24 mouse cellular contexts compared by ENCODE assay signal in the genomic region with DNA sequence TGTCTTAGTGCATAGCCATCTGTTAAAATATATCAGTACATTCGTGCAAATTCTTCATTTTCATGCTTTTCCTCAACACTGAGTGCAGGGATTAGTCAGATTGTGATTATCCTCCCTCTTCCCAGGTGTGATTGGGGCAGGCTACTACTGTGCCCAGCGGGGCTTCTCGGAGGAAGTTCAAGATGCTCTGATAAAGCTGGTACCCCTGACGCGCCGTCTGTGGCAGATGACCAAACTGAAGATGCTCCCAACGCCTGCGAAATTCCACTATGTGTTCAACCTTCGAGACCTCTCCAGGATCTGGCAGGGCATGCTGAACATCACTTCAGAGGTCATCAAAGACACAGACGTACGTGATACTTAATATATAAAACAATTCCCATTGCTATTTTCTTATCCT.
"Had no signal": no experiment of that assay in that cellular context is flagged by ENCODE, and none has a peak within 500 bp of the region (broad histone marks: within the 10 kb centered on the region; RNA-seq: fewer than 3 reads in every experiment).

No protein-coding gene starts in this region.

- H3K27me3 ChIP-seq: heart, embryonic 12.5 days; hindbrain, embryonic 12.5 days; intestine, embryonic 15.5 days; limb, embryonic 12.5 days; liver, embryonic 13.5 days; liver, embryonic 15.5 days had no signal

- H3K9ac ChIP-seq: heart, embryonic 12.5 days; hindbrain, embryonic 12.5 days; hindbrain, embryonic 14.5 days; intestine, embryonic 15.5 days; limb, embryonic 12.5 days; liver, embryonic 13.5 days; liver, embryonic 15.5 days; liver, postnatal 0 days had no signal

- DNase-seq: gastrocnemius, adult 2 months; gastrocnemius, postnatal 10 days; gastrocnemius, postnatal 25 days; heart, postnatal 10 days; heart, postnatal 4 days; kidney, adult 18-20 months; kidney, adult 8-10 months; kidney, postnatal 10 days; kidney, postnatal 25 days; kidney, postnatal 4 days; liver; liver, embryonic 13.5 days; liver, postnatal 0 days had no signal

- H3K4me1 ChIP-seq: heart, embryonic 10.5 days; heart, embryonic 12.5 days; hindbrain, embryonic 10.5 days; hindbrain, embryonic 12.5 days; intestine, embryonic 15.5 days; limb, embryonic 10.5 days; limb, embryonic 12.5 days; liver, embryonic 13.5 days; liver, embryonic 15.5 days had no signal

- H3K36me3 ChIP-seq: heart, embryonic 10.5 days; heart, embryonic 12.5 days; hindbrain, embryonic 10.5 days; hindbrain, embryonic 12.5 days; intestine, embryonic 15.5 days; limb, embryonic 10.5 days; limb, embryonic 12.5 days; liver, embryonic 13.5 days; liver, embryonic 15.5 days had no signal

- H3K4me3 ChIP-seq: gastrocnemius, adult 2 months; heart, embryonic 10.5 days; heart, embryonic 12.5 days; hindbrain, embryonic 10.5 days; hindbrain, embryonic 12.5 days; intestine, embryonic 15.5 days; layer of hippocampus, adult 2 months; left cerebral cortex, adult 2 months; limb, embryonic 10.5 days; limb, embryonic 12.5 days; liver, embryonic 13.5 days; liver, embryonic 15.5 days had no signal

- H3K27ac ChIP-seq: gastrocnemius, adult 2 months; heart, embryonic 10.5 days; hindbrain, embryonic 10.5 days; hindbrain, embryonic 12.5 days; hindbrain, embryonic 14.5 days; intestine, embryonic 15.5 days; layer of hippocampus, adult 2 months; left cerebral cortex, adult 2 months; limb, embryonic 10.5 days; limb, embryonic 12.5 days; liver, embryonic 13.5 days; liver, embryonic 15.5 days had no signal
